Mouse (Mus musculus) urinary bladder, postnatal 25 days (tissue): ENCODE measurements around the gene Cbx3.
"Not testable (repeated sequence)": the region's sequence is repeated elsewhere in the genome, so short reads cannot be mapped to it uniquely, and the experiment has no call there.

ENCODE experiments used
- DNase-seq: peaks from one replicate; pipeline ENCODE4 v3.0.0; 2022; ENCODE audit warnings: low spot score

Cbx3 gene

DNA sequence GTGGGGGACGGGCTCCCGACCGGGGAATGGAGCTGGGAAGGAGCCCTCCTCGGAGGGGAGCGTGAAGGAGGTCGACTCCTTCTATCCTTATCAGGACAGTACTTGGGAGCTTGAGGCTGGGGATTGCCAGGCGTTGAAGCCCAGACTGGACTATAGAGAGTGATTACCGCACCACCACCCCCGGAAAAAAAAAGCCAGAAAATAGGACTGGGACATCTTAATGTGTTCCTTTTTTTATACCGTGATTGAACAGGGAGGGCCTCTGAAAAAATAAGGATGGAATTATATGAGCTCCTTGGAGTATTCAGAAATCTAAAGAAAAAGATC lies 982 bp downstream of the Cbx3 start:
- no peak for DNase-seq

GRCm38 (mm10) chr6:51471782-51472181 lies 1.6 kb downstream of the Cbx3 start:
- DNase-seq = no peak

GRCm38 (mm10) chr6:51472213-51472612 lies 2.1 kb downstream of the Cbx3 start:
- DNase-seq = no peak

DNA sequence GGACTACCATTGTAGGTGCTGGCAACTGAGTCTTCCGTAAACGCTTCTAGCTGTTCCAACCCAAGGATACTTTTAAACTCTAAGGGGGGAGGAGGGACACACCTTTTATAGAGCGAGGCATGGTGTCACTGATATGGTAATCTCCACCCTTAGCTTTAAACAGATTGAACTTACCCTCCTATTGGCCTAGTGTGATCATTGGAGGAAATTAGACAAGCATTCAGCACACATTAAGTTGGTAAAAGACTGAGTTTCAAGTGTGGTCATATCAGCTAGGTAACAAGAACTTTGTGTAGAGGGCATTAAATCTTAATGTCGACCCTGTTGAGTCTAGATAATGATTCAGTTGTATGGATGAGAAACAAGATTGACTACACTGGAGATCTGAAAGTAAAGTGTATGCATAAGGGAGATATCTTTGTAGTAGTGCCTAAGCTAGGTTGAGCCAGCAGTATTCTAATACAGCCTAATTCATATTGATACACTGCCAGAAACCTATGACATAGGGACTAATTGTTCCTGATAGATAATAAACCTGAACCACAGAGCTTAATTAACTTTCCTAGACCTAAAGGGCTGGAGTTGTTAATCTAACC lies 9.1 kb downstream of the Cbx3 start:
- DNase-seq = no peak

DNA sequence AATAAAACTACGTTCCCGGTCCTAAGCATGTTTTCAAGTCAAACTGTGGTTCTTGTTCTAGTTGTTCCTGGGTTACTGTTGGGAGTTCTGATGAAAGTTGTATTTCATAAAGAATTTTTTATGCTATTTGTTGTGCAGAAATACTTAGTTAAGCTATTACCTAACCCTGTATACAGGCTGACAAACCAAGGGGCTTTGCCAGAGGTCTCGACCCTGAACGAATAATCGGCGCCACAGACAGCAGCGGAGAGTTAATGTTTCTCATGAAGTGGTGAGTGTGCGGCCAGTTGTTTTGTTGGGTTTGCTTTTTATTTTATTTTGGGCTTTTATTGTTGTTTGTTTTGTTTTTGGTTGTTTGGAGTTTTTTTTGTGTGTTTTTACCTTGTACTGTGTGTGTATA lies 11.4 kb downstream of the Cbx3 start:
- DNase-seq = no peak

GRCm38 (mm10) chr6:51483861-51484260 lies 13.7 kb downstream of the Cbx3 start:
- no peak for DNase-seq

GRCm38 (mm10) chr6:51484556-51484955 lies 14.4 kb downstream of the Cbx3 start:
- not testable (repeated sequence) for DNase-seq

GRCm38 (mm10) chr6:51485646-51486045 lies 15.5 kb downstream of the Cbx3 start:
- DNase-seq = no peak

GRCm38 (mm10) chr6:51486076-51486710 lies 16.0 kb downstream of the Cbx3 start:
- no peak for DNase-seq

DNA sequence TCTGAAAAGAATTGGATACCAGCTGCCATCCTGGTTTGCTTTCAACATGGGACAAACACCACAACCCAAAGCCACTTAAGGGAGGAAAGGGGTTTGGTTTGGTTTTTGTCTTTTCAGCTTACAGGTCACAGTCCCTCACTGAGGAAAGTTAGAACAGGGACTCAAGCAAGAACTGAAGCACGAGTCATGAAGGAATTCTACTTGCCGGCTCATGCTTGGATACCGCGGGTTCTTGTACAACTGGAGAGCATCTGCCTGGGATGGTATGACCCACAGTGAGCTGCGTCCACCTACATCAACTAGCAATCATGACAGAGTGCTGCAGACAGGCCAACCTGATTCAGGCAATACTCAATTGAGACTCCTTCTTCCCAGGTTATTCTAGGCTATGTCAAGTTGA lies 16.6 kb downstream of the Cbx3 start:
- DNase-seq = no peak

DNA sequence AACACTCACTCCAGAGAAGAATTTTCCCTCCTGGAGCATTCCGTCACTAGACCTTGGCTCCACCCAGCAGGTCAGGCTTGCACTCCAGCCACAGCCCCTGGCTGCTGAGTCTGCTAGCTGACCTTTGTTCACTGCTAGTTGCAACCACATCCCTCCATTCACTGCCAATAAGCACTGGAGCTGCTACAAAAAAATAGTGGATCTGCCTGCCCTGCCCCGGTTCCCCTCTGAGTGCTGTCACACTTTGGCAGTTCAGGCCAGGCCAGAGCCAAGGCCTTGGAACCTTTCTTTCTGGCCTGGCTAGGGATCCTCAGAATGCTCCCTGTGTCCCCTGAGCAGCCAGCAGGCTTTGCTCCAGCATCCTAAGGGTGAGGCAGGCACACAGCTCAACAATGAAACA lies 19.6 kb downstream of the Cbx3 start:
- DNase-seq = no peak

- DNase-seq = no peak
Observed at GRCm38 (mm10) chr6:51497321-51498111, 27.4 kb downstream of the Cbx3 start.

- no peak for DNase-seq
Observed at GRCm38 (mm10) chr6:51505671-51506070, 35.5 kb downstream of the Cbx3 start.

DNA sequence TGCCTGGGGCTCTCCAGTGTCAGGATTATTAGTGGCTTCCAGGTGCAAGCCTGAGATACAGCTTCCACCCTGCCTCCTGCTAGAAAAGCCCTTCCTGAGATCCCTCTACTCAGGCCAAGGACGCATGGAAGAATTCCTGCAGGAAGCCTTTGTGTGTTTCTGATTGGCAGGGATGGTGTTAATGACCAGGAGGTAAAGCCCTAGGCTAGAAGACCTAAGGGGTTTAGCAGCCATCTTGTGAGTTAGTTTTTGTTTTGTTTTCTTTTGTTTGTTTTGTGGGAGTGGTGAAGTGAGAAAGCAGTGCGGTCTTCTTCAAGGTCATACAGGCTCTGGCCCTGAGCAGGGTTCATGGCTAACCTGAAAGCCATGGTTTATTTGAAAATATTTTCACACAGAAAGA lies 37.4 kb downstream of the Cbx3 start:
- DNase-seq = no peak

- peak; percentile 58 for DNase-seq
Observed at GRCm38 (mm10) chr6:51508750-51509648, 38.8 kb downstream of the Cbx3 start.

- DNase-seq = peak; percentile 54
Observed at GRCm38 (mm10) chr6:51510094-51510493, 39.9 kb downstream of the Cbx3 start.

DNA sequence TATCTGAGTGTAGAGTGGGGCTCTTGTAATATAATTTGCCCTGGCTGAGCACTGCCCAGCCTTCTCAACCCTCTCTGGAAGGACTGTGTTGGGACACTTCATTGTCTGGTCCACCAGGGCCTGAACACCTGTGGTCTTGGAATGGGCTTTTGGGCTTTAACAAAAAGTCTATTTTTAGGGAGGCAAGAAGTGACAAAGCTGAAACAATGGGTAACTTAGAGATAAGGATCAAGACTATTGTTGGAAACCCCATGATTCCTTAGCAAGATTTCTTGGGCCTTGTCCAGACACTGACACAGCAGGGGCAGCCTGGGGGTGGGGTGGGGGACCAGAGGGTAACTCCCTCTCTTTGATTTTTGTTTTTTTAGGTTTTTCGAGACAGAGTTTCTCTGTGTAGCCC lies 40.8 kb downstream of the Cbx3 start:
- no peak for DNase-seq

DNA sequence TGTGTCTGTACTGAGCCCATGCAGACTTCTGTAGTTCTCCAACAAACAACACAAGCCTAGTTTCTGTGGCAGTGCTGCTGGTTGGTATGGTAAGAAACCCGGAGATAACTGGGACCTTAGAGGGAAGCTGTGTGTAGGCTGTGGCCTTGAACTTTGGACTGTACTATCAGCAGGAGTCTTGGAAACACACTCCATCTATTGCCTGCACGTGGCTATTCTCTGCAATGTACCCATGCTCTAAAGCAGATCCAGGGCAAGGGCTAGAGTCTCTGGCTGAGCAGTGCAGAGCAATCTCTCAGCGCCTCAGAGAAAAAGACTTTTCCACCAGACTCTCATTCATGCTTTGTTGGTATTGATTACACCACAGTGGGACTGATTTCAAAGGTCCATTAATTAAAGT lies 43.6 kb downstream of the Cbx3 start:
- DNase-seq = no peak

DNA sequence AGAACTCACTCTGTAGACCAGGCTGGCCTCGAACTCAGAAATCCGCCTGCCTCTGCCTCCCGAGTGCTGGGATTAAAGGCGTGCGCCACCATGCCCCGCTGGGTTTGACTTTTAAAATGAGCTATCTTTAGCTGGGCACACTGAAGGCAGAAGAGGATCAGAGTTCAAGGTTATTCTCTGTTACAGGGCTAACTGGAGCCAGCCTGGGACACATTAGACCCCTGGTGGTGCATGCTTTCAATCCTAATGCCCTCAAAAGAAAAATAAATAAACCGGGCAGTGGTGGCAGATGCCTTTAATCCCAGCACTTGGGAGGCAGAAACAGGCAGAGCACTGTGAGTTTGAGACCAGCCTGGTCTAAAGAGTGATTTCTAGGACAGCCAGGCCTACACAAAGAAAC lies 44.7 kb downstream of the Cbx3 start:
- no peak for DNase-seq

DNA sequence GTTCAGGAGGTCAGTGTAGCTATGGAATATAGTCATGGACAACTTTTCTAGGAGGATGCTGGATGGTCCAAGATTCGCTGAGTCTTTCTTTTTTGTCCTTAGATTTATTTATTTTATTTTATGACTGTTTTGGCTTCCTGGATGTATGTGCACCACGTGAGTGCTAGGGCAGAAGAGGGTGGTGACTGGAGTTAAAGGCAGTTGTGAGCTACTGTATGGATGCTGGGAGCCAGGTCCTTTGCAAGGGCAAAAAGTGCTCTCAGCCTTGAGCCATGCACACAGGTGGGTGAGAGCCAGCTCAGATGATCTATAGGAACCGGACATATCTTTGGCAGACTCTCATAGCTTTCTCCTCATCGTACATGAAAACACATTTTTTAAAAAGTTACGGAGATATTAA lies 53.1 kb downstream of the Cbx3 start:
- DNase-seq = no peak

GRCm38 (mm10) chr6:51523807-51524320 lies 53.7 kb downstream of the Cbx3 start, which contains the start of gene Snx10:
Snx10 (plus strand) TSS chr6:51523901.
- peak; percentile 48 for DNase-seq

DNA sequence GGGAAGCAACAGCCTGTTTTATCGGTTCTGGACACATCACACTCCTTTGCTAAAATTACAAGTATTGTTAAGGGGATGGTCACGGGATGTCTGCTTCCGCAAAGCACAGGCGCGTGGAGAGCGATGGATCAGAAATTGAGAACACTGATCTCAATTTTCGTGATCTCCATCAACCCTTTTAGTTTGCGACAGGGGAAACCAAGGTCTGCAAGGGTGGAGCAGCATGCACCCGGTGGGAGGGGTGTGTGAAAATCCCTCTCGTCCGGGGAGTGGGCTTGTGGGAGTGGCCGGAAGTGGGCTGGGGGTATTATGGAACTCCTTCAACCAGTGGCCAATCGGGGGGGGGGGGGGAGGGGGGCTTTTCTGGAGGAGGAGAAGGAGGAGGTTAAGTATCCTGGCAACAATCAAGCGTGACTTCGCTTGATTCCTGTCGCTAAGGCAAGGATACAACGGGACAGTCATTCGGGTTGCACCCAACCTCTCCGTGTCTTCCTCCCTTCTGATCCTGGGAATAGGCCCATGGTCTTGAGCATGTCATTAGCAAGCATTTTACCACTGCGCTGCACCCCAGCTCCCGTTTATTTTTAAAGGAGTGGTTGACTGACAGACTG lies 54.3 kb downstream of the Cbx3 start:
- DNase-seq = no peak
